Mouse (Mus musculus): ENCODE results near the gene Pagr1b.

Pagr1b gene

GRCm38 (mm10) chr7:127016481-127016485 is at the start of gene Pagr1b:
TSS of gene Pagr1b (minus strand) at chr7:127016484.
- DNase-seq (ENCODE audit: low spot score): no peak

GRCm38 (mm10) chr7:127065538-127065937 is 49.3 kb upstream of the Pagr1b start:
- DNase-seq (ENCODE audit: low spot score): no peak

DNA sequence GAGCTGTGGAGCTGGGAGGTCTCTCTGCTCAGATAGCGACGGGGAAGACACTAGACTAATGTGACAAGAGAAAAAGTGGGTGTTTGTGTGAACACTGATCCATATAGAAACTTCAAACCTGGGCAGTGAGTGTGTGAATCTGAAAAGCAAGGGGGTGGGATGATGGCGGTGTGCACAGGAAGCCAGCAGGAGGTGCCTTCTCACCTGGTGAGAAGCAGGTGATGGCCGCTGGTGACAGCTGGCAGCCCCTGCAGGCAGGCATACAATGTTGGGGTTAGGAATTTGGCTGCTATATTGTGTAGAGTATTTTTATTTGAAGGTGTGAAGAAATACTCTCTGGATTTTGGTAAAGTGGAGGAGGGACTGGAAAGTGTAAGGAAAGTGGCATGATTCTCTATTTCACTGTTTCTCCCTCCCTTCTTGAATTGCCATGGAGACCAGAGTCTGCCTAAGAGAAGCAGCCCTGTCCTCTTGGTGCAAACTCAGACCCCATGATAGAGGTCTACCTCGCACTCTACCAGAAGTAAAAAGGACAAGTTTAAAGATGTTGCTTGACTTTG is 38.8 kb upstream of the Pagr1b start:
- no peak for DNase-seq (ENCODE audit: low spot score)

DNA sequence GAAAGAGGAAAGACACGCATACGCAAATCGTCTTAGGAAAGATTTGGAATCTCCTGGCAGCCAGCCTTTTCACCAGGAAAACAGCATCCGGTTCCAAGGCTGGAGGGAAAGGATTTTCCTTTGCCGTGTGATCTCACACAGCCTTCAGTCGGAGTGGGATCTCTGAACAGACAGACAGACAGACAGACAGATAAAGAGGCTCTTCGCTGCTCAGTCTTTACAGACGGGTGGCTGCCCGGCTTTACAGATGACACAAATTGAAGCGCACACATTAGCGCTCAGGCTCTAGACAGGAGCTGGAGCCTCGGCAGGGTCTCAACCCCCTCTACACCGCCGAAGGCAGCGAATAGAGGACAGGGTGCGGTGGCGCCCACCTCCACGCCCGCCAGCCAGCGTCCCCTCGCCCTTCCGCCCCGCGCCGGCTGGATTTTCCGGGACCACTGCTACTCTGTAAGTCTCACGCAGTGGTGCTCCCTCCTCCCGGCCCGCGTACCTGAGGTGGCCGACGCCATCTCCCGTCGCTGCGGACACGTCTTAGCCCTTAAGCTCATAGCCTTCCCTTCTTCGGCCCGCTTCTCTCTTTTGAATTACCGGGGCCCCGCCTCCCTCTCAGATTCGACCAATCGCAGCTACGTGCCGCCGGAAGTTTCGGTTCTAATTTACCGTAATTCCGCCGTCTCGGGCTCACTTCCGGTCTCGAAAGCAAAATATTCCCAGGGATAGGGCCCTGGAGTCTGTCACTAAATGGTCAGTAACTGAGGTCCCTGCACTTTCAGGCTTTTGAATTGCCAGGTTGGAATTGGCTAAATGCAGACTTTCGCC is 25.8 kb upstream of the Pagr1b start, which contains the start of gene Kif22:
Gene Kif22, minus strand, starts transcription at position 621 of the 822 bp plus-strand sequence.
- peak; percentile 97 for DNase-seq (ENCODE audit: low spot score)

- no peak for DNase-seq (ENCODE audit: low spot score)
Observed at GRCm38 (mm10) chr7:127031244-127031643, 15.0 kb upstream of the Pagr1b start.

DNA sequence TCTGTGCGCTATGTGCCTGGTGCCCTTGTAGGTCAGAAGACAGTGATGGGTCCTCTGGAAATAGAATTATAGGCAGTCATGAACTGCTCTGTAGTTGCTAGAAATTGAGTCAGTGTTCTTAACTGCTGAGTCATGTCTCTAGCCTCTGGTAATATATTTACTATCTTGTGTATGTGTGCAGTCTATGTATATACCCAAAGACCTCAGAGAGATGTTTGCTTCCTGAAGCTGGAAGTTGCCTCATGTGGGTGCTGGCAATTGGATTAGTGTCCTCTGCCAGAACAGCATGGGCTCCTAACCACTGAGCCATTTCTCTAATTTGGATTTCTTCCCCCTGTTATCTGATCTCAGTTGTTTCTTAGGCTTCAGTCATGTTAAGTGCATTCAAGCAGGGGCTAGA is 13.9 kb upstream of the Pagr1b start:
- DNase-seq (ENCODE audit: low spot score): no peak

DNA sequence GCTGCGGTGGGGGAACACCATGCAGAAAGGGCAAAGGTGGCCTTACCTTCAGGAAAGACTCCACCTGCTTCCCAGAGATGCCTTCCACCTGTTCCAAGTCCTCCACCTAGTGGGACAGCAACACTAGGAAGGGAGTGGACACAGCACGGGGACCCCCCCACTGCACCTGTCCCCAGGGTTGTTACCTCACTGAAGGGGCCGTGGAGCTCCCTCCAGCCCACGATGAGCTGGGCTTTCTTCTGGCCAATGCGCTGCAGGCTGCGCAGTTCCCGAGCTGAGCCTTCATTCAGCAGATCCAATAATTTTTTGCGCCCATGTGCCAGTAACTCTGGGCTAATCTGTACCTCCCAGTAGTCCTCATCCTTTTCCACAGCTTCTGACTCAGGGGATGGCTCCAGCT is 11.6 kb upstream of the Pagr1b start:
- DNase-seq (ENCODE audit: low spot score): no peak

- DNase-seq (ENCODE audit: low spot score): peak; percentile 99
Observed at GRCm38 (mm10) chr7:127026984-127027726, 10.9 kb upstream of the Pagr1b start, which contains the start of gene Maz. TSS of gene Maz (minus strand) at chr7:127027037.

DNA sequence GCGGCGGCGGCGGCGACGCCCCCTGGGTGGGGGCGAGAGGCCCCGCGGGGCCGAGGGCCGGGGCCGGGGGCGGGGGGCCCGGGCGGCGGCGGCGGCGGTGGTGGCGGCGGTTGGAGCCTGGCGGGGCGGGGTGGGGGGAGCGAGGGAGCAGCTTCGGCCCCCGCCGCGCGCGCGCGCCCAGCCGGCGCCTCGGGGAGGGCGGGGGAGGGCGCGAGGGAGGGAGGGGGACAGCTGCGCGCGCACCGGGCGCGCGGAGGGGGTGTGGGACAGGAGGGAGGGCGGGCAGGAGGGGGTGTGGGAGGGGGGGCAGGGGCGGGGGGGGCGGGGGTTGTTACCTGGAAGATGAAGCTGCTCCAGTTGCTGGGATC is 10.3 kb upstream of the Pagr1b start:
- no peak for DNase-seq (ENCODE audit: low spot score)

GRCm38 (mm10) chr7:127026161-127026600 is 9.9 kb upstream of the Pagr1b start:
- peak; percentile 77 for DNase-seq (ENCODE audit: low spot score)

- DNase-seq (ENCODE audit: low spot score): no peak
Observed at GRCm38 (mm10) chr7:127025556-127026160, 9.4 kb upstream of the Pagr1b start.

DNA sequence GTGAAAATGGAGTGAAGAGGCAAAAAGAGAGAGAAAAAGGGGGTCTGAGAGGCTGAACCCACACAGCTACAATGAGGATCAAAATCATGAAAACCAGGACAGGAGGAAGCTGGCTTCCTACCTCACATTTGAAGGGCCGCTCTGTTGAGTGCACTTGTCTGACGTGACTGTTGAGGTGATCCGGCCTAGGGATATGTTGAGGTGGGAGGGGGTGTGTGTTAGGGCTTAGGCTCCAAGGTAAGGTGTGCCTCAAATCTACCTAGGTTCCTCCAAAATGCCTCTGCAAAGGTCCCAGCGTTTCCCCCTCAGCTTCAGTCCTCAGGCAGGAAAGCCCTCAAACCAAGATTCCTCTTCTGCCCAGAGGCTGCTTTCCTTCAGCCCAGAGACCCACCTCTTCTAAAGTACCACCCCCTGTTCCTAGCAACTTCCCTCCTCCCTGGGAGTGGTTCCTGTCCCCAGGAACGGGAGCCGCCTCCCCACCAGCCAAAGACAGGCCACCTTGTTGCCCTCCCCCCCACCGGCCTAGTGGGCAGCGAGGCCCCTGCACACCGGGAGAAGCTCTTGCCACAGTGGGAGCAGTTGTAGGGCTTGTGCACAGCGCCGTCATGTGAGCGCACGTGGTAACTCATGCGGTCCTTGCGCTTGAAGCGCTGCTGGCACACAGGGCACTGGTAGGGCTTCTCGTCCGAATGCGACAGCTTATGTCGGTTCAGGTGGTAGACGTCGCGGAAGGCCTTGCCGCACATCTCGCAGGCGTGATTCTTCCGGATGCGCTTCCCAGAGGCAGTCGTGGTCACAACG is 8.7 kb upstream of the Pagr1b start:
- peak; percentile 87 for DNase-seq (ENCODE audit: low spot score)

DNA sequence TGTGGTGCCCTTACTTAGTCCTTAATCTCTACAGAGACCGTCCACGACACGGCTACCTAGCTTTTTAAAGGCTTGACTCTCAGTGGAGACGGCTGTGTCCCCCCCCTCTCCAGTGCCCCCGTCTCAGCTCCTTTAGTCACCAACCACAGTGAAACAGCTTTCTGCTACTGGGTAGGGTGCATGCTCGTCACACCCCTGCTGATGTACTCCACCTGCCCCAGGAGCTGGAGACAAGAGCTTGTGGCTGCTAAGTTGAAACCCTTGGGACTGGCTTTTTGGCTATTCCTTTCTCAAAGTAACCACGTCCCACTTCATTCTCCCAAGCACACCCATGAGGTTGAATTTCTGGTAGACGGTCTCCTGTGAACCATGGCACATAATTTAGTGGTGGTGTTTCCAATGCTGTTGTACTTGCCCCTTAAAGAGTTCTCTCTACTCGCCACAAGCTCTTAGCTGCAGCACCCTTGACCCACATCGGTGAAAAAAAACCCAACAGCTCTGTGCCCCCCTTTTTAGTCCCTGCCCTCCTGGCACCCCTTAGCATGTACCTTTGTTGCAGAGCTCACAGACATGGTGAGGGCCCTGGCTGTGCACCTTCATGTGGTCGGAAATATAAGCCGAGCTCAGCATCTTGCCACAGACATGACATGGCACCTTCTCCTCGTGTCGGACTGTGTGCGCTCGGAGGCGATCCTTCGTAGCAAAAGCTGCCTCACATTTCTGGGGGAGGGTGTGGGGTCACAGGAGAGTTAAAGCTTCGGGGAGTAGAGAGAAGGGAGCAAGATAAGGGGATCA is 7.8 kb upstream of the Pagr1b start:
- no peak for DNase-seq (ENCODE audit: low spot score)

GRCm38 (mm10) chr7:127023272-127023691 is 7.0 kb upstream of the Pagr1b start:
- no peak for DNase-seq (ENCODE audit: low spot score)

DNA sequence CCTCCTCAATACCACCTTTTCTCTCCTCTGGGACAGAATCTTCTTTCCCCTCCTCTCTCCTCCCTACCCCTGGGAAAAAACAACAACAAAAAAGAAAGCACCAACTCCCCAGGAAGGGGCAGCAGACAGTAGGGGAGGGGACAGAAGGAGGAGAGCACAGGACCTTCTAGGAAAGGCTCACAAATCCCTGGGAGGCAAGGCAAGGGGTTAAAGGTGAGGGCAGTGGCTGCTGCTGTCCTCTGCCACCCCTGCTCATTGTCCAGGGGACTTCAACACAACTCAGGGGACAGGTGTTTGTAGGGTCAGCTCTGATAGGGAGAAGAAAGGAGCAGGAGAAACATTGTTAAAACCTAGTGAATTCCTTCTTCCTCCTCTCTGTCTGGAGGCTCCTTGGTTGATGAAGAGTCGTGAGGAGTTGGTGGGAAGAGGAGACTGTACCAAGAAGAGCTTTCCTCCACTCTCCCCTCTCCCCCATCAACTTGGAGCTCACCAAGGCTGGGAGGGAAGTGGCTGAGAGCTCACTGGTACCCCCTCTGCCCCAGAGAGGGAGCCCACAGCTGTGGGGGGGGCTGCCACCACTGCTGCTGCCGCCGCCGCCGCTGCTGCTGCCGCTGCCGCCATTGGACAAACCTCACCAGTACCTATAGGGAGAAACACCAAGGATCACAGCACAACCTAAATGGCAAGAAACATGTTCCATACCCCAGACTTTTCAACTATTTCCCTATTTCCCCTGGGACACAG is 6.4 kb upstream of the Pagr1b start:
- DNase-seq (ENCODE audit: low spot score): no peak

- DNase-seq (ENCODE audit: low spot score): peak; percentile 49
Observed at GRCm38 (mm10) chr7:127021563-127022527, 5.6 kb upstream of the Pagr1b start.

DNA sequence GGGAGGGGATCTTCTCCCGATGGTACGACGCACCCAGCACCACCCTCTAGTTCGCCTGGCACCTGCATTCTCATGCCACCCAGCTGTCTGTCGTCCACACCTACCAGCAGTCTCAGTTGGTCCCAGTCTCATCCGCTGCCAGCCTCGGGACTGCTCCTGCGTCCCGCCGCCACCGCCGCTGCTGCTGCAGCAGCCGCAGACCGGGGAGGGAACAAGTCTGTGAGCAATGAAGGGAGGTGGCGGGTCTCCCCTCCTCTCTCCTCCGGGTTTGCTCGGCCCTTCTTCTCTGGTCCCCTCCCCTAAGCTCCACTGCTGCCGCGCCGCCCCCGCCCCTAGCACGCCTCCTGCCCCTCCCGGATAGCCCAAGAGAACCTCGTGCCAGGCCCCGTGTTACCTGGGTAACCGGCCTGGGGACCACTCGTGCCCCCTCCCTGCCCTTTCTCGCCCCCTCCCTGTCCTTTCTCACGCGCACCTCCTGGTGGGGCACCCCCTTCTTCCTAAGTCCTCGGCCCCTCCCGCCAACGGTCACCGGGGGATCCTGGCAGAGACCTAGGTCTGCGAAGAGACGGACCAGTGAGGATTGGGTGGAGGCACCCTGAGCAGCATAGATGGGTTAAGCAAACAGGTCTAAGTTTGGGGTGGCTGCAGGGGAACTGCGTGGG is 4.7 kb upstream of the Pagr1b start, which contains the start of the genes Gm42742 and Prrt2:
Gene Gm42742, minus strand, starts transcription at position 197 of the 662 bp plus-strand sequence.
Gene Prrt2, minus strand, starts transcription at position 311 of the 662 bp plus-strand sequence.
- peak; percentile 68 for DNase-seq (ENCODE audit: low spot score)

GRCm38 (mm10) chr7:127020491-127020890 is 4.2 kb upstream of the Pagr1b start:
- DNase-seq (ENCODE audit: low spot score): no peak

DNA sequence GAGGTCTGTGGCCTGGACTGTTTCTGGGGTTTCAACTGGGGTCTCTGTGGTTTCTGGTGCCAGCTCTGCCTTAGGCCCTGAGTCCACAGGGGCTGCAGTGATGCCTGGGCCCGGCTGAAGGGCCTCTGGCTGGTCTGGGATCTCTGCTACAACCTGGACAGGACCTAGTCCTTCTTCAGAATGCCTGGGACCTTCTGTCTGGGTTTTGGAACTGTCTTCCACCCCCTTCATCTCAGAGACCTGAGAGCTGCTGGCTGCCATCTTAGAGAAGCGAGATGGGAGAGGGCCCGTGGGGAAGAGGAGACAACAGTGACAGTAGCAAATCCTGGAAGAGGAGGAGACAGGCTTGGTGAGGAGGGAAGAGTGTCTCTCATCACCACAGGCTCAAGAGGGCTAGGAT is 3.7 kb upstream of the Pagr1b start:
- no peak for DNase-seq (ENCODE audit: low spot score)
